Mouse (Mus musculus) urinary bladder, adult 2 months (tissue): ENCODE results near the gene Ahdc1. TPM values are rescaled to one million over a fixed set of nuclear protein-coding genes. Genes with fewer than 3 reads are reported as not detected.
"Not testable (repeated sequence)": the region's sequence is repeated elsewhere in the genome, so short reads cannot be mapped to it uniquely, and the experiment has no call there.

Source experiments
- DNase-seq: peaks from one replicate; pipeline ENCODE4 v3.0.0; 2022; ENCODE audit warnings: low spot score
- polyA plus RNA-seq: library from polyadenylated mRNA; depleted of rRNA; stranded (reverse); fragments of >200 nt; gene quantifications from 2 replicates; pipeline ENCODE4 v1.2.3, GENCODE M21; 2012

Ahdc1 gene
- polyA plus RNA-seq, 1 experiment: 5.3 TPM

DNA sequence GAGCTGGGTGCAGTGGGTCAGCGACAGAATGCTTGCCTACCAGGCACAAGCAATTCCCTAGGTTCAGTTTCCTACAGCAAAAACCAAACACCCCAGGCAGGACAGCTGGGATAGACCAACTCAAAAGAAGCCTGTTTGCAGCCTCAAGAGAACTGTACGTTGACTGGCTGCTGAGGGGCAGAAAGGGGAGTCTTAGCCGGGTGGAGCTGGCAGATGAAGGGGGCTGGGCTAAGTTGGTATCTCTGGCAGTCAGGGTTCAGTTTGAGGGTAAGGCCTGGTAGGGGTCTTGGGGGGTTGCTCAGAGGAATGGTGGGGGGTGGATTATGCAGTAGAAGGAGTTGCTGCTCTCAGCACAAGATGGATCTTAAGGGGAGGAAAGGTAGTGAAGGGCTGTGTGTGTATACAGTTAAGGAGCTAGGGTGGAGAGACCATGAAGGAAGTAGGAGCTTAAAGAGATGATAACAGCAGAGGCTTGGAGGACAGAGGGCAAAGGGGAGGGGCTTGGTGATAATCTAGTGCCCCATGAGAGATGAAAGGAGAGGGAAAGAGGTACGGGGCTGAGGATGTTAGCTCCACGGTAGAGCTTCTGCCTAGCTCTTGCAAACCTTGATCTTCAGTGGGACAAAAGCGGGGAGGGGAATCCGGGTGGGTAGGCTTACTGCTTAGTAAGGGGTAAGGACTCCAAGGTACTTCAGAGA is 68.5 kb downstream of the Ahdc1 start:
- no peak for DNase-seq

DNA sequence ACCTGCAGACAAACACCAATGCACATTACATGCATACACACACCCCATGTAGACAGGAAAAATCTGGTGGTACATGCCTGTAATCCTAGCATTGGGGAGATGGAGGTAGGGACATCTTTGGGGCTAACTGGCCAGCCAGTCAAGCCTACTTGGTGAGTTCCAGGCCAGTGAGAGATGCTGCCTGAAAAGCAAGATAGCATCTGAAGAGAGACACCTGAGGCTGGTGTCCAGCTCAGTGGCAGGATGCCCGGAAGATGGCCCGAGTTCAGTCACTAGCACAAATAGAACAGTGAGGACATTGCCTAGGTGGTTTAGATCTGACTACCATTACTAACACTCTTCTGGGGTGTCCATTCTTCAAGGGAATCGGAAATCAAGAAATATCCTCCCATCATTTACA is 69.8 kb downstream of the Ahdc1 start:
- DNase-seq: no peak

DNA sequence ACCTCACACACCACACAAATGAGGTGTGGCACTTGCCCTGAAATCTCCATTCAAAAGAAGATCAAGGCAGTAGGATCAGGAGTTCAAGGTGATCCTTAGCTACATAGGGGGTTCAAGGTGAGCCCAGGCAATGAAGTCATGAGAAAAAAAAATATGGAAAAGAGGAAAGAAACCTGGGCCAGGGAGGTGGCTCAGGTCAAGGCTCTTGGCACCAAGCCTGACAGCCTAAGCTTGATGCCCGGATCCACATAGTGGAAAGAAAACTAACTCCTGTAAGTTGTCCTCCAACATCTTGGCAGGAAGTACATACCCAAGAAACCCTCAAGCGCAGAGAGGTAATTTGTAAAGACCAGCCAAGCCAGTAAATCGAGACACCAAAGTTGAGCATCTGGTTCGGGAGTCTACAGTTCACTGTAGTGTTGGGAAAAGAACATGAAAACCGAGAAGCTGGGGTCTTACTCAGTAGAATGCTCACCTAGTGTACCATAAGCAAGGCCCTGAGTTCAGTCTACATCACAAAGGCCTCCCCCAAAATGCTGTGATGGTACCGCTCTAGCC is 71.2 kb downstream of the Ahdc1 start:
- DNase-seq: no peak

DNA sequence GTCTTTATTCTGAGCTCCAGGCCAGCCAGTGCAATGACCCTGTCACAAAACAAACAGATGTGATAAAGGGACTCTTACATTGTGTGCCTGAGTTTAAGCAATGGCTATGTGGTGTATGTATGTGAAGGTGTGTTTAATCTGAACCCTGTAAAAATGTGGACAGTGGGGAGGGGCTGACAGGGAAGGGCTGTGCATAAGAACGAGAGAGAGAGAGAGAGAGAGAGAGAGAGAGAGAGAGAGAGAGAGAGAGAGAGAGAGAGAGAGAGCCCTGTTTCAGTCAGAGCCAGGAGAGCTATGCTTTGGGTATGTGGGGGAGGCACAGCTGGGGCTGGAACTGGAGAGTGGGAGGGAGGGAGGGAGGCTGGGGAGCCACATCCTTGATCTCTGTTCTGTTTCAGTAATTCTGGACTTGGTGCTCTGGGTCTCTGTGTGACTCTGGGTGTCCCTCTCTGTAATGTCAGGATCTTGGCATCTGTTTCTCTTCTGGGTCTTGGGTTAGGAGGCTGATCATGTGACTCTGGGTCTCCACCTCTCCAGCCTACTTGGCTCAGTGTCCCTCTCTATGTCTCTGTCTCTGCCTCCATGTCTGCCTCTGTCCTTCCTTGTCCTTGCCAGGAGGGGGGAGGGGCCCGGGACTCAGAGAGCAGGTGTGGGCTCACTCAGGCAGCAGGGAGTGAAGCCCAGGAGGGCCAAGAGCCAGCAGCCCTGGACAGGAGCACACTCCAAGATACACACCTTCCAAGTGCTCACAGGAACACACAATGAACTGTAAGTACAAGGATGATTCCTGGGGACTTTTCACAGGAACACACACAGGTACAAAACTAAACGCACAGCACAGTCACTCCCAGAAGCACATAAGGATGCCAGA is 73.2 kb downstream of the Ahdc1 start:
- no peak for DNase-seq

DNA sequence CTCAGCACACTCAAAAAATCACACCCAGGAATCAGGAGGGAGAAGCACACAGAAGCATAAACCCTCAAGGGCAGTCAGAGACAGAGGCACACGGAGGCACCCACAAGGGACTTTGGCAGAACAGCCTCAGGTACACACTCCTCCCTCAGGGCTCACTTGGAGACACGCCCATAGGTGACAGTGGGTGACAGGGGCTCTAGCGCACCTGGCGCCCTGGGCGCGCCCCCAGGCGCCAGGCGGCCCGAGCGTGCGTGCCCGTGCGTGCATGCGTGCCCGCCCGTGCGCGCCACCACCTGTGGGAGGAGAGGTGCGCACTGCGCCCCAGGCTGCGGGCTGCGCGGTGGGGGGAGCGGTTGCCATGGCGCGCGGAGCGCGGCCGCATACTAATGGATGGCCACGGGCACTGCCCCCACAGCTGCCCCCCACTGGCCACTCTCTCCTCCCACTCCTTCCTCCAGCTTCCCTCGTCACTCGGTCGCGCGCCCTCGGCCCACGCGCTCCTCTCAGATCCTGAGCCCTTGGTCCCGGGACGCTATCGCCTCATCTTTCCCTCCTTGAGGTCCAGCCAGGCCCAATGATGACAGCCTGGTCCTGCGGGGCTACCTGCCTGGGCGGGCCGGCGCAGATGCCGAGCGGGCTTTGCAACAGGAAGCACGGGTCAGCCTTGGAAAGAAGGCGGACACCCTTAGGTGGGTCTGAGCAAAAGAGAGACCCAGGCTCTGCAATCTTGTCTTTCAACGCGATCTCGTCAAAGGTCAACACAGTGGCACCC is 74.1 kb downstream of the Ahdc1 start:
- DNase-seq: peak; percentile 62

DNA sequence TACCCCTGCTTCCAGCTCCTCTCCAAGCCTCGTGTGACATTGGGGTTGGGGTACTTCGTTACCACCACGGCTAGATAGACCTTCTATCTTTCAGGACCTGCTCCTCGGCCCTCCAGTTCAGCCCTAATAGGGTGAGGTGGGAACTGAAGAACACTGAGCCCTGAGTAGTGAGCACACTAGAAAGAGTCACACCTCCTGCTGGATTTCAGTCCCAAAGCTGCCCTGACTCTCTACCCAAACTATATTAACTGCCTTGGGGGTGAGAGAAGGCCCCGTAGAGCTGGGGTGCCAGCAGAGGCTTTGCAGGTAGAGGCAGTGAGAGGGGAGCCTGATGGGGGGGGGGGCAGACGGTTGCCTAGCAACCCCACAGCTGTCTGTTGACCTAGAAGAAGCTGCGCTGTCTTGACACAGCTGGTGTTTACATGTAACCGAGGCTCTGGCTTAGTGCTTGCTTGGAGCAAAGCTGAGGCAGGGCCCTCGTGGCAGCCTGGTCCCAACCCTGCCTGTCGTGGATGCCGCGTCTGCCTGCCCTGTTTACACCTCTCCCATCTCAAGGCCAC is 74.8 kb downstream of the Ahdc1 start:
- DNase-seq: no peak

DNA sequence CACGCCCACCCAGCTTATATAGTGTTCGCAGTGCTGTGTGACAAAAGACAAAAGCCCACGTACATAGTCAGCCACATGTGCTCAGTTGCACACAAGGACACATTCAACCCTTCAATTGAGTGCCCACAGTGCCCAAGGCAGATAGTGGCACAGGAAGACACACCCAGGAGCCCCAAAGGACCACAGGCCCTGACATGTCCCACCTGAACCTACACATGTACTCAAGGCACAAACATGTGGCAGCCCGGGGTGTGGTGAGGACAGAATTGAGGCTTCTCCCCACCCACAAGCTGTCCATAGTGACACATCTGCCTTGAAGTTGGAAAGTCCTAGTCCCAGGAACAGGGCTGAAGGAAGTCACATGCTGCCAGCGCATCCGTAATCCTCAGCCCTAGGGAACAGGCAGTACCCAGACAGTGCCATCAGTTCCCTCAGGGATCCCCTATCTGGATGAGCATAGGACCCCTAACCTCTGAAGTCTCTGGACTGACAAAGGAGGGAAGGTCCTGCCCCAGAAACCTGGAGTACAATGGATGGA is 76.2 kb downstream of the Ahdc1 start:
- no peak for DNase-seq

DNA sequence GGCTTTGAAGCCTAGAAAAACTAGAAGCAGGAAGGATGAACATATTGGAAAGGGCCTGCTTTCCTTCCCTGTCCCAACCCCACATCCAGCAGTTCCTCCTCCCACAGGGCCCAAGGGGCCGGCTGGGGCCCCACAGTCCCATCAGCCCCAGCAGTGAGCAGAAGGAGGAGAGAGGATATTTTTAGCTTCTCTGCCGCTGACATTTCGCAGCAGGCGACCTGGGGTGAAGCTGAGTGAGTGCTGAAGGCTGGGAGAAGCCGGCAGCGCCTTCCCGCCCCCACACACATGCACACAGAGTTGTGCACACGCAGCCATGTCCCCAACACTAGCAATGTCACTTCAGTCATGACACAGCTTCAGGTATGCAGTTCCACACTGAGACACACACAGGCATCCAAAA is 76.8 kb downstream of the Ahdc1 start:
- no peak for DNase-seq

DNA sequence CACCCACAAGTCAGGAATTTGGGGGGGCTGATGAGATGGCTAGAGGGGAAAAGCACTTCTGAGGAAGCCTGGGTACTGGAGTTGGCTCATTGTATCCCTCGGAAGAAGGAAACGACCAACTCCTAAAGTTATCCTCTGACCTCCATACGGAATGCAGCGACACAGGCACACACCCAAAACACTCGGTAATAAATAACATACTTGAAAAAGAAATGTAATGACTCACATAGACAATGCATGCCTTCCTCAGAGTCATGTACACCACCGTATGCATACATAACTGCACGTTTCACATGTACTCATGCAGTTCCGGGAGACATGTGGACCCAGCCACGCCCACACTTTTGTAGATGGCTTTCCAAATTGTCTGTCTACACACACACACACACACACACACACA is 78.3 kb downstream of the Ahdc1 start:
- DNase-seq: no peak

DNA sequence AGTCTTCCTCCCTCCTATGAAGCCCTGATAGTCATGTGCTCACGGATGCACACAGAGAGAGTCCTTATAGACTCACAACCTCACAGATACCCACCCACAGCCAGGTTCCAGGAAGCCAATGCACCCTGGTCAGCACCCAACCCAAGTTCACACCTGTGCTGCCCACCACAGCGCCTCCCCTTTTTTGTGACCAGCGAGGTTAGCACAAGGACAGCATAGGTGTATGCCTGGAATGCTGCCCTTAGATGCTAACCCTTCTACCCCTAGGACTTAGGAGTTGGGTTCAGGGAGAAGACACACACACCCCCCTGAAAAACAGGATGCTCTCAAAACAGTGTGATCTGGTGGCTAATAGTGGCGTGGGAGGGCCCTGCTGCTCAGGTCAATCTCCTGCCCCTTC is 78.7 kb downstream of the Ahdc1 start:
- DNase-seq: no peak

DNA sequence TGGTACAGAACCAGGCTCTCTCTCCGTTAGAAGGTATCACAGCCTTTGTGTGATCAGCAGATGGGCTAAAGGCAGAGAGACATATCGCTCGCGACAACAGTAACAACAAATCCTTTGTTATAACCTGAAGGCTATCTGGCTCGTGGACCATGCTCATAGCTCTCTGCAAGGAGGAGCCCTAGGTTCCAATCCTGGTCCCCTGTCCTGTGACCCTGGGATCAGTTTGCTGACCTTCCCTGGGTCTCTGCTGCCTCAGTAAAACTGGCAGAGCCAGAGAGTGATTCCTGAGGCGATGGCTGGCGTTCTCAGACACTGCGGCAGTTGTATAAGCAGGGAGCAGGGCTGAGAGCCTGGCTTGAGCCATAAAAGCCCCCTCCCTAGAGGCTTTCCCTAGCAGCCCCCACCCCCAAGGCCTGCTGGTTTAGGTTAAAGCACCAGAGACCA is 79.2 kb downstream of the Ahdc1 start:
- no peak for DNase-seq

DNA sequence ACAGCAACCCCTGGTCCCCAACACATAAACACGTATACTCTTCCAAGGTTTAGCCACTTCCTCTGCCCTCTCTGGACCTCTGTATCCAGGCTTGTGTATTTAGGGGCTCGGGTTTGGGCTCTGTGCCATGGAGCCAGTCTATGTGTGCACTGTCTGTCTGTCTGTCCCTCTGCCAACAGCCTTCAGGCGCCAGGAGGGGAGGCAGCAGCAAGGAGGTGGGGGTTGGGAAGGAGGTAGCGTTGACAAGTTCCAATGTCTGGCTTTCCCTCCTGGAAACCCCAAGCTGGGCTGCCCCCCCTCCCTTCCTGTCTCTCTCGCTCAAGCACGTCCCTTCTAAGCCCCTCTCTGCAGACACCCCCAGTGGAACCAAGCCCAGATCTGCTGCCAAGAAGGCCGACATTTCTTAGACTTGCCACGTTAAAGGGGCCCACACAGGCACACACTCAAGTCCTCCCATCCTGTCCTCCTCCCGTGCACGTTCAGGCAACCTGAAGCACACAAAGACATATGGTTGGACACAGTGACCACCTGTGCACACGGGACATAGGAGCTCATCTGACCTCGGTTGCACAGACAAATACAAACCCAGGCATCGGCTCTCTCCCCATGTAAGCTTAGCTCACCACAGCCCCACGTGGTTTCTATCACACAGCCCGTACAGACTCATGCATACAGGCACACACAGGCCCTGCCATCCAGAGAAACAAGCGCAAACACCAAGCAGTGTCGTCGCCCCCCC is 79.8 kb downstream of the Ahdc1 start:
- no peak for DNase-seq

DNA sequence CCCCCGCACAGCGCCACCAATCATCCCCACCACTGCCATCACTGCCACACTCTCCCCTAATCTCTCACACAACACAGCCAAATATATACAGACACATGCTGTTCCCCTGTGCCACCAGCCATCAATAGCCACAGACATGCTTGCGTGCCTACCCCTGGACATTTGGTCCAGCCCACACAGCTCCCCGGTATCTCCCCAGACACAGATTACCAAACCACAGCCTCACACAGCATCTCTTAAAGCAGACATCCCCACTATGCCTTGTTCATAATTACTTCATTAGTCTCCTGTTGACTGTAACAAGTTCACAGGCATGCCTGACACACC is 80.4 kb downstream of the Ahdc1 start:
- DNase-seq: no peak

DNA sequence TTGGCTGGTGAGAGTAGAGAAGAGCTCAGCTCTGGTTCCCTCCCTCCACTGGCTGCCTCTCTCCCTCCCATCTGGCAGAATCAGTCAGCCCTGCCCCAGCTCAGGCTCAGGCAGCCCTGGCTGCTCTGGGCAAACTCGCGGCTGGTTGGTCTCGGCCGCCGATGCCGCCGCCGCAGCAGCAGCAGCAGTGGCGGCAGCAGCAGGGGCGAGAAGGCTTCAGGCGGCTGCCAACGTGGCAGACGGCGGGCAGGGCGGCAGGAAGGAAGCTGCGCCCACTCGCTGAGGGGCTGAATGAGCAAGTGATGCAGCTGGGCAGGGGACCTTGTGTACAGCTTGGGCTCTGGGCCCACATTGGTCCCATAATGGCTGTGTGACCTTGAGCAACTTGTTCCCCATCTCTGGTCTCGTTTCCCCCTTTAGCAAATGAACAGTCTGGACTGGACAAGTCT is 81.4 kb downstream of the Ahdc1 start:
- DNase-seq: no peak

DNA sequence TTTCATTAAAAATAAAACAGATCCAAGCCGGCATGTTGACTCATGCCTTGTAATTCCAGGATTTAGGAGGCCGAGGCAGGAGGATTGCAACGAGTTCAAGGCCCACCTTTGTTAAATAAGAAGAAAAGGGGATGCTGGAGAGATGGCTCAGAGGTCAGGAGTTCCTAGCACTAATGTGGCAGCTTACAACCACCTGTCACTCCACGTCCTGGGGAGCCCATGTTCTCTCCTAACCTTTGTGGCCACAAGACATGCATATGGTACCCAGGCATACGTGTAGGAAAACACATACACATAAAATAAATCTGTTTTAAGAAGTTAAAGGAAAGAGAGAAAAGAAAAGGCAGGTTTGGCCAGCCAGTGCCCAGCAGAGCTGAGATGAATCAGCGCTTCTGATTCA is 82.0 kb downstream of the Ahdc1 start:
- no peak for DNase-seq

DNA sequence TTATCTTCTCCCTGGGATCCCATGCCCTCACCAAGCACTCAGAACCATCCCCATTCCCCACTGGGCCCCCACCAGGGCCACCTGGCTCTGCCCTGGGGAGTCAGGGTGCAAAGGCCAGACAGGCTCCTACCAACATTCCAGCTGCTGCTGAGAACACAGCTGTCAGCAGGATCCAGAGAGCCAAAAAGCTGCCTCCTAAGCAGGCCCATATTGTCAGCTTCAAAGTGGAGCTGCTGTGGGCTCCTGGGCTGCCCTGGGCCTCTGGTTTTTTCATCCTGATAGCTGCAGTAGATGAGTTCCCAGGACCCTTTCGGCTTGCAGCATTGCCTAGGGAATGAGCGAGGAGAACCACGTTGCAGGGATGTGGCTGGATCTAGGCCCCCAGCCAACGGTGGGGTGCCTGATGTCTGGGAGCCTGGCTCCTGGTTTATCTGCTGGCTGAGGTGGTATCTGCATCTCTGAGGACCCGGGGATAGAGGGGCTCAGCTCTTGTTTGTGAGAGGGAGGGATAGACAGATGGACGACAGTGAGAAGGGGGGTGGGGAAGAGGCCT is 82.5 kb downstream of the Ahdc1 start:
- DNase-seq: no peak

DNA sequence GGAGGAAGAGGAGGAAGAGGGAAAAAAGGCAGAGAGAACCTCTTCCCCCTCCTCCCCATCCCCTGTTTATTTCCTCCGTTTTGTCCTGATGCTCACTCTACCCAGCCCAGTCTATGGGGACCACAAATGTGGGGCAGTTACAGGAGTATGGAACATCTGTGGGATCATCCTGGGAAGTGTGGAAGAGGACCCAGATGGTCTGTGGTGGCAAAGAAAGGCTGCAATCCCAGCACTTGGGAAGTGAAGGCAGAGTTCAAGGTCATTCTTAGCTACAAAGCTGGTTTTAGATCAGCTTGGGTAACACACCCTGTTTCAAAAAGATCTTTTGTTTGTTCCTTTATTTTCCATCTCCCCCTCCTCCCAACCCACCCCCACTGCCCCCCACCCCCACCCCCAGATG is 83.2 kb downstream of the Ahdc1 start:
- no peak for DNase-seq

DNA sequence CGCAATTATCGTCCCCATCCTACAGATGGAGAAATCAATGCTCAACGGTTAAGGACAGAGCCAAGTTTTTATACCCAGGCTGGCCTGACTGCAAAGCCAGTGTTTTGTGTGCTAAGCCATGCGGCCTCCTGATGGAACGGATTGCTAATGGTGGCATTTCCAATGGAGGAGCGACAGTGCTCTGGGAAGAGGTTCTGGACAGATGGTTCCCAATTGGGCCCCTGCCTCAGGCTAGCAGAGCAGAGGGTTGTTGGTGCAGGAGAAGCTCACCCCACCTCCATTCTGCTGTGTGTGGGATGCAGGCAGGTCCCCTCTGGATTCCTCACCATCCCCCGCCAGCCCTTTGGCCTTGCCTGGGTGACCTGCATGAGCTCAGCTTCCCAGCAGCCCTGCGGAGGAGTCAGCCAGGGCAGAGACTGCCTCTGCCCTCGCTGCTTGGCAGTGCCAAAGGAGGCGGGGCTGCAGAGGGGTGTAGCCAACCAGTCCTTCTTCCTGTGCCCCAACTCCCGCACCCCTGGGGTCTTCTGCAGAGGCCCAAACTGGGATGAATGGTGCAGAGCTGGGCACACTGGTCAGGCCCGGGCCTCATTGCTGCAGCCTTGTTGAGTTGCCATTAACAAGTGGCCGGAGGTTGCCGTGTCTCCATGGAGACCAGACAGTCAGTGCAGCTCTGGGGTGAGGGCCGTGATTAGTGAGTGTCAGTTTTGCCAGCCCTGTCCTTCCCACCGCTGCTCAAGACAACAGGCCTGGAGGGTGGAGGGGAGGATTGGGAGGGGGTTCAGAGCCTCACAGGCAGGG is 84.1 kb downstream of the Ahdc1 start:
- DNase-seq: no peak

DNA sequence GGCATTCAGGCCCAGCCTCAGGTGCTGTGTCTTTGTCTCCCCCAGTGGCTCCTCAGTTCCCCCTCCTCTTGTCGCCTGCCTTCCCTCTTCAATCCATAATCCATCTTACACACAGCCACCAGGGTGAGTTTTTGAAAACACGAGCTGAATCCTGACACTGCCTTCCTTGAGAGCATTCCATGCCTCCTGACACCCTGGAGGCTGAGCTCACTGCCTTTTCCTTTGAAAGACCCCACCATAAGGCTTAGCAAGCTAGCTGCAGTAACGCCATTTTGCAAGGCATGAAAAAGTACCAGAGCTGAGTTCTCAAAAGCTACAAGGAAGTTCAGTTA is 84.6 kb downstream of the Ahdc1 start:
- DNase-seq: not testable (repeated sequence)

DNA sequence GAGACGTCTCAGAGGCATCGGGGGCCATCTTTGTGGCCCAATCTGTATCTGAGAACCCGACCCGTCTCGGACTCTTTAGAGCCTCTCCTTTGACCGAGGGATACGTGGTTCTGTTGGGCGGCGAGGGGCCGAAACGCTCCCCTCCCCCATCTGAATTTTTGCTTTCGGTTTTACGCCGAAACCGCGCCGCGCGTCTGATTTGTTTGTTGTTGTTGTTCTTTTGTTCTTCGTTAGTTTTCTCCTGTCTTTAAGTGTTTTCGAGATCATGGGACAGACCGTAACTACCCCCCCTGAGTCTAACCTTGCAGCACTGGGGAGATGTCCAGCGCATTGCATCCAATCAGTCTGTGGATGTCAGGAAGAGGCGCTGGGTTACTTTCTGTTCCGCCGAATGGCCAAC is 85.6 kb downstream of the Ahdc1 start:
- DNase-seq: not testable (repeated sequence)
